Mouse (Mus musculus) heart, embryonic 12.5 days (tissue): ENCODE measurements around the gene Atp5l. TPM values are rescaled to one million over a fixed set of nuclear protein-coding genes. Genes with fewer than 3 reads are reported as not detected.

Experiments used
- ATAC-seq: fragments of 200-750 bp; cut with Nextera tagmentation; 2 replicates; pipeline ENCODE4 v1.8.0; 2017; ENCODE audit warnings: moderate TSS enrichment, moderate library complexity; ENCODE audit not compliant: insufficient number of reproducible peaks, low FRiP score
- H3K27ac ChIP-seq: fragments of 300-500 bp; sonication (generic); 2 replicates; pipeline ENCODE4 v1.5.1; 2016; ENCODE audit warnings: mild to moderate bottlenecking, moderate library complexity; ENCODE audit not compliant: poor library complexity, severe bottlenecking
- H3K27me3 ChIP-seq: fragments of 300-500 bp; sonication (generic); replicated peaks from 2 replicates; pipeline ENCODE4 v1.6.1; 2016; ENCODE audit warnings: mild to moderate bottlenecking, moderate library complexity
- H3K36me3 ChIP-seq: fragments of 300-500 bp; sonication (generic); 2 replicates; pipeline ENCODE4 v1.6.1; 2016; ENCODE audit warnings: mild to moderate bottlenecking, moderate library complexity
- H3K4me1 ChIP-seq: fragments of 300-500 bp; sonication (generic); replicated peaks from 2 replicates; pipeline ENCODE4 v1.6.1; 2016; ENCODE audit warnings: mild to moderate bottlenecking
- H3K4me2 ChIP-seq: fragments of 300-500 bp; sonication (generic); 2 replicates; pipeline ENCODE4 v1.6.1; 2016; ENCODE audit warnings: mild to moderate bottlenecking, moderate library complexity
- H3K4me3 ChIP-seq: fragments of 300-500 bp; sonication (generic); 2 replicates; pipeline ENCODE4 v1.5.1; 2016; ENCODE audit warnings: mild to moderate bottlenecking
- H3K9ac ChIP-seq: fragments of 300-500 bp; sonication (generic); 2 replicates; pipeline ENCODE4 v1.6.1; 2016; ENCODE audit warnings: mild to moderate bottlenecking, moderate library complexity
- H3K9me3 ChIP-seq: fragments of 300-500 bp; sonication (generic); replicated peaks from 2 replicates; pipeline ENCODE4 v1.6.1; 2016; ENCODE audit warnings: mild to moderate bottlenecking, moderate library complexity
- WGBS: fragments of 180-500 bp; shearing (Covaris S2); methylation state at CpG from one replicate; pipeline ENCODE4 v1.1.7; 2016; 5-methylcytosine and 5-hydroxymethylcytosine counted together
- polyA plus RNA-seq: library from polyadenylated mRNA; unstranded; fragments of >200 nt; fragmentation: Nextera tagmentation; extraction: Ambion mirVana; gene quantifications from 2 replicates; pipeline ENCODE4 v1.2.1, GENCODE M21; 2016

The Atp5l gene
- polyA plus RNA-seq, 1 experiment from 2014 or later, result 963 TPM

DNA sequence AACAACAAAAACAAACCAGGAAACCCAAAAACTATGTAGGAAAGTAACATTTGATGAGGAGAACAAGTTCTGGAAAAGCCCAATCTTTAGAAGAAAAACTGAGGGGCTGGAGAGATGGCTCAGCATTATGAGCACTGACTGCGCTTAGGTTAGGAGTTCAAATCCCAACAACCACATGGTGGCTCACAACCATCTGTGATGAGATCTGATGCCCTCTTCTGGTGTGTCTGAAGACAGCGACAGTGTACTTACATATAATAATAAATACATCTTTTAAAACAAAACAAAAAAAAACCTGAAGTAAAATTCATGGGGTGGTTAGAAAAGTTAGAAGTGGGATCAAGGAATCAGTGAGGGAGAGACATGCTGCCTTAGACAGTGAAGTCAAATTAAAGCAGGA is 1.0 kb upstream of the Atp5l start:
- Histone ChIP-seq H3K27me3 (no peaks in the 10 kb centered on the region), H3K4me2 (peak overlapping the region; percentile 80), H3K4me1 (0 out of 2 replicates have a peak, but pooled peaks cover 4% of the 10 kb centered on the region), H3K9ac (no peak overlapping the region), H3K27ac (no peak overlapping the region), H3K9me3 (no peaks in the 10 kb centered on the region), H3K36me3 (peaks cover 13% of the 10 kb centered on the region), H3K4me3 (peak overlapping the region; percentile 97)
- WGBS, result 69% methylated on average over 2 of the region's 2 CpGs
- ATAC-seq, result no peak

DNA sequence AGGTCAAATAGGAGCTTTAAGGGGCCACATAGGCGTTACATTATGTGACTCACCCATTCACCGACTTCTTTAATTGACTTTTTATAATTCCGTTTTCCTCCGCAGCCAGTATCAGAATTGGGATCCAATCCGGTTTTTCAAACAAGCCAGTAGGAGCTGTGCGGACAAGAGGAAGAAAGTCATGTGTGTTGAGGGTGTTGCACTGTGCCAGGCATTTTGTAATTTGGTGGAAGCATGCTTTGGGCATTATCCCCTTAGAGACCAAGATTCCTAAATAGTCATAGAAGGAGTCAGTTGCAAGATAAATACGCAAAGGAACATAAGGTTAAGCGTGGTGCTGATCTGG is 554 bp upstream of the Atp5l start:
- peak overlapping the region; percentile 80 for H3K4me2 ChIP-seq
- H3K9ac ChIP-seq, result peak overlapping the region; percentile 60
- H3K27me3 ChIP-seq, result no peaks in the 10 kb centered on the region
- 0 out of 2 replicates have a peak, but pooled peaks cover 4% of the 10 kb centered on the region for H3K4me1 ChIP-seq
- H3K9me3 ChIP-seq, result no peaks in the 10 kb centered on the region
- peaks cover 13% of the 10 kb centered on the region for H3K36me3 ChIP-seq
- peak overlapping the region; percentile 97 for H3K4me3 ChIP-seq
- WGBS, result under 1% methylated on average over 8 of the region's 8 CpGs
- peak overlapping the region; percentile 94 for H3K27ac ChIP-seq
- ATAC-seq, result peak; percentile 75; the same call in 1 of the 2 replicates

GRCm38 (mm10) chr9:44919606-44920005 is 936 bp downstream of the Atp5l start:
- WGBS, result 31% methylated on average over 2 of the region's 2 CpGs
- no peak for ATAC-seq
- no peak overlapping the region for H3K27ac ChIP-seq

DNA sequence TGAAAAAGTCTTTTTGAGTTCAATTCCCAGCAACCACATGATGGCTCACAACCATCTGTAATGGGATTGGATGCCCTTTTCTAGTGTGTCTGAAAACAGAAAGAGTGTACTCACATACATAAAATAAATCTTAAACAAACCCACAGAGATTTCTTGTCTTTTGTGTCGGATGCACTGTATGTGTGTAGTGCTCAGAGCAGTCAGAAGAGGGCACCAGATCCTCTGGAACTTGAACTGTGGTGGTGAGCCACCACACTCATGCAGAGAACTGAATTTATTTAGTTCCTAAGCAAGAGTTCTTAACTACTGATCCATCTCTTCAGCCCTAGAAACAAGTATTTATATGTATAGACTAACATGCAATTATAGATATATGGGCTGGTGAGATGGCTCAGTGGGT is 4.3 kb downstream of the Atp5l start:
- H3K4me3 ChIP-seq, result no peak overlapping the region
- WGBS, result 77% methylated on average over 1 of the region's 1 CpGs

More at GRCm38 (mm10) chr9:44919606-44920005, 936 bp downstream of the Atp5l start:
- Histone ChIP-seq H3K4me2 (peak overlapping the region; percentile 80), H3K36me3 (peaks cover 9% of the 10 kb centered on the region), H3K4me1 (peaks cover 10% of the 10 kb centered on the region), H3K4me3 (peak overlapping the region; percentile 97), H3K9ac (peak overlapping the region; percentile 99), H3K27me3 (no peaks in the 10 kb centered on the region), H3K9me3 (no peaks in the 10 kb centered on the region)

DNA sequence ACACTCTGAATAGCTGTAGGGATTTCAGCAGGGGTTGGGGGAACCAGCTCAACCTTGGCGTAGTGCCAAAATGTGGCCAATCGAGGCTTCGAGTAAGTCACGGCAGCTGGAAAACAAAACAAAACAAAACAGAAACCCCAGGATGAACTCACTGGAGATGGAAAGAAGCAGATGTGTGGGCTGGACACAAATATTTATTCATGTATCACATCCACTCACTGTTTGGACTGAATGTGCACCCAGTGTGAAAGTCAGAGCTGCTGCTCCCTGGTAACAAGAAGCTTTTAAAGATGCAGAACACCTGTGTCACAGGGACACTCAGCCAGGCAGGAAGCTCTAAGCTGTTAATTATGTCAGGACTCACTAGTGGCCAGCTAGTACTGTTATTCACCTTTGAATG is 5.8 kb downstream of the Atp5l start:
- 0 out of 2 replicates have a peak overlapping the region, but pooled peaks have one; percentile 12 for H3K4me2 ChIP-seq
- WGBS, result 38% methylated on average over 4 of the region's 4 CpGs
- H3K36me3 ChIP-seq, result peaks cover 36% of the 10 kb centered on the region
- peak overlapping the region; percentile 35; the same call in 1 of the 2 replicates for H3K9ac ChIP-seq
- H3K27ac ChIP-seq, result no peak overlapping the region
- no peak for ATAC-seq
- no peak overlapping the region for H3K4me3 ChIP-seq
- no peaks in the 10 kb centered on the region for H3K27me3 ChIP-seq
- H3K9me3 ChIP-seq, result no peaks in the 10 kb centered on the region
- peaks cover 11% of the 10 kb centered on the region for H3K4me1 ChIP-seq

More for the DNA sequence above, 4.3 kb downstream of the Atp5l start:
- Histone ChIP-seq H3K36me3 (peaks cover 21% of the 10 kb centered on the region), H3K9me3 (no peaks in the 10 kb centered on the region), H3K27ac (no peak overlapping the region), H3K4me2 (no peak overlapping the region), H3K27me3 (no peaks in the 10 kb centered on the region), H3K9ac (no peak overlapping the region), H3K4me1 (peaks cover 11% of the 10 kb centered on the region)
- ATAC-seq, result no peak

GRCm38 (mm10) chr9:44911365-44911764 is 9.2 kb downstream of the Atp5l start:
- H3K9me3 ChIP-seq, result no peaks in the 10 kb centered on the region
- H3K4me3 ChIP-seq, result no peak overlapping the region
- no peak overlapping the region for H3K9ac ChIP-seq
- WGBS, result 89% methylated on average over 4 of the region's 4 CpGs
- H3K4me1 ChIP-seq, result peaks cover 10% of the 10 kb centered on the region
- H3K36me3 ChIP-seq, result peaks cover 31% of the 10 kb centered on the region
- no peak overlapping the region for H3K4me2 ChIP-seq
- no peak for ATAC-seq
- no peak overlapping the region for H3K27ac ChIP-seq
- H3K27me3 ChIP-seq, result no peaks in the 10 kb centered on the region

GRCm38 (mm10) chr9:44905620-44906019 is 14.9 kb downstream of the Atp5l start:
- 49% methylated on average over 4 of the region's 4 CpGs for WGBS
- Histone ChIP-seq H3K9ac (no peak overlapping the region), H3K4me3 (no peak overlapping the region), H3K4me1 (peaks cover 22% of the 10 kb centered on the region), H3K36me3 (peaks cover 8% of the 10 kb centered on the region), H3K27me3 (no peaks in the 10 kb centered on the region), H3K27ac (peak overlapping the region; percentile 61), H3K4me2 (no peak overlapping the region), H3K9me3 (no peaks in the 10 kb centered on the region)
- peak; percentile 75 for ATAC-seq

DNA sequence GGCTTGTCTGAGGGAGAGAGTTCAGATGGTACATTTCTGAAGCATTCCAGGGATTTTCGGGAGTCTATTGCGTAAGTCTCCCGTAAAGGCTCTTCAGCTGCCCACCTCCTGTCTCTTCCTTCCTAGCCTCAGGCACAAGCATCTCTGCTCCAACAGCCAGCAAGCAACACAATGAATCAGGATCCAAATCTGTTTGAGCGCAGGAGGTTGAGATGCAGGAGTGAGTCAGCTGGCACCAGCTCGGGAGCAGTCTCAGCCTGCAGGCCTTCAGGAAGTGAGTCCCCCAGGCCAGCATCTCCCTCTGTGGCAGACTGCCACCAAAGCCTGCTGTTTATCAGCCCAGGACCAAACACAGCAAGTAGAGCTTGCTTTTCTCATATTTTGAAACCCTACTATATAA is 15.6 kb downstream of the Atp5l start:
- peak overlapping the region; percentile 61 for H3K27ac ChIP-seq
- 0 out of 2 replicates have a peak, but pooled peaks have one; percentile 57 for ATAC-seq

GRCm38 (mm10) chr9:44903856-44904255 is 16.7 kb downstream of the Atp5l start:
- no peaks in the 10 kb centered on the region for H3K36me3 ChIP-seq
- H3K9me3 ChIP-seq, result no peaks in the 10 kb centered on the region
- 76% methylated on average over 4 of the region's 4 CpGs for WGBS
- H3K27me3 ChIP-seq, result no peaks in the 10 kb centered on the region
- H3K4me2 ChIP-seq, result no peak overlapping the region
- peaks cover 22% of the 10 kb centered on the region for H3K4me1 ChIP-seq
- ATAC-seq, result no peak
- H3K27ac ChIP-seq, result no peak overlapping the region
- no peak overlapping the region for H3K4me3 ChIP-seq
- no peak overlapping the region for H3K9ac ChIP-seq

More for the DNA sequence above, 15.6 kb downstream of the Atp5l start:
- Histone ChIP-seq H3K27me3 (no peaks in the 10 kb centered on the region), H3K4me1 (peaks cover 22% of the 10 kb centered on the region), H3K9ac (no peak overlapping the region), H3K36me3 (peaks cover 2% of the 10 kb centered on the region; the same call in 1 of the 2 replicates), H3K4me2 (no peak overlapping the region), H3K4me3 (no peak overlapping the region), H3K9me3 (no peaks in the 10 kb centered on the region)
- WGBS, result 38% methylated on average over 5 of the region's 5 CpGs

- ATAC-seq, result no peak
- H3K9ac ChIP-seq, result no peak overlapping the region
- no peak overlapping the region for H3K4me3 ChIP-seq
- H3K36me3 ChIP-seq, result no peaks in the 10 kb centered on the region
- no peak overlapping the region for H3K4me2 ChIP-seq
- 59% methylated on average over 4 of the region's 4 CpGs for WGBS
- H3K27ac ChIP-seq, result no peak overlapping the region
- H3K4me1 ChIP-seq, result peaks cover 11% of the 10 kb centered on the region
- no peaks in the 10 kb centered on the region for H3K9me3 ChIP-seq
- H3K27me3 ChIP-seq, result no peaks in the 10 kb centered on the region
Measured at GRCm38 (mm10) chr9:44900402-44900801, 20.1 kb downstream of the Atp5l start.

DNA sequence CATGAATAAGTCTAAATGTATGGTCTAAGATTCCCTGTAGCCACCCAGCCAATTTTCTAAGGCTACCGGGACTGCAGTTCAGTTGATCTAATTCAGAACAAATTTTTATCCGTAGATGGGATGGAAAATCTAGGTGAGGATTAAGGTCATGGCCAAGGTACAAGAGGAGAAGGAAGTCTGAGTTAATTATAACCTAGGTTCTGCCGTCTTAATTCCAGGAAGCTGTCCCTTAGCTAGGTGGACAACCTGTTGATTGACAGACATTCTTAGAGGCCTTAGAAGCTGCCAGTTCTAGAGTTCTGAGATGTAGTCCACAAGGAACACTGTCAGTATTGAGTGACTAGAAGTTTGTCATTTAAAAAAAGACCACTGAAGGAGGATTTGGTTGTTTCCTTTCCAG is 20.8 kb downstream of the Atp5l start:
- 66% methylated on average over 3 of the region's 3 CpGs for WGBS
- ATAC-seq, result no peak
- no peak overlapping the region for H3K9ac ChIP-seq

DNA sequence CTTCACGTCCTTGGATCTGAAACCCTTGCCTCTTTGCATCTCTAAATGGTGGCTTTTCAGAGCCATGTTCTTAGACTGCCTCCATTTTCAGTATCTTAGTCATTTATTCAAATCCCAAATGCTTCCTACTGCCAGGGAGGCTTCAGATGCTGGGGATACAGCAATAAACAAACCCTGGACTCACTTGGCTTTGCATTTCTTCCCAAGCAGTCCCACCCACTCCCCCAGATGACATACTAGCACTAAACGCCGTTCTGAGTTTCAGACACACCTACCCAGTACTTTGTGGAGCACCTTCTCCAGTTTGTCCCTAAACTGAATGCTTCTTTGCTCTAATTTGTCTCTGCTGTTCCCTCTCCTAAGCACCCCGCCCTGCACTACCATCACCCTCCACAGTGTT is 23.5 kb downstream of the Atp5l start:
- ATAC-seq, result no peak
- no peak overlapping the region for H3K4me2 ChIP-seq

More for the DNA sequence above, 20.8 kb downstream of the Atp5l start:
- Histone ChIP-seq H3K4me1 (peaks cover 4% of the 10 kb centered on the region), H3K4me3 (no peak overlapping the region), H3K36me3 (no peaks in the 10 kb centered on the region), H3K9me3 (no peaks in the 10 kb centered on the region), H3K27me3 (no peaks in the 10 kb centered on the region), H3K27ac (no peak overlapping the region), H3K4me2 (no peak overlapping the region)

More for the DNA sequence above, 23.5 kb downstream of the Atp5l start:
- H3K4me1 ChIP-seq, result peaks cover 8% of the 10 kb centered on the region
- WGBS, result 57% methylated on average over 4 of the region's 4 CpGs
- H3K9ac ChIP-seq, result no peak overlapping the region
- no peaks in the 10 kb centered on the region for H3K27me3 ChIP-seq
- H3K4me3 ChIP-seq, result no peak overlapping the region
- no peak overlapping the region for H3K27ac ChIP-seq
- H3K9me3 ChIP-seq, result no peaks in the 10 kb centered on the region
- no peaks in the 10 kb centered on the region for H3K36me3 ChIP-seq
